Mouse (Mus musculus) ES-Bruce4 (cell line): ENCODE measurements around the gene Cers6.

ENCODE experiments used
- CTCF ChIP-seq: IDR thresholded peaks from one replicate; pipeline ENCODE4 v1.8.1; 2011; ENCODE audit warnings: low read depth, low read length
- EP300 ChIP-seq: IDR thresholded peaks from 2 replicates; pipeline ENCODE4 v1.6.1; 2011; ENCODE audit warnings: low read depth, low read length; ENCODE audit not compliant: insufficient read depth
- POLR2A ChIP-seq: IDR thresholded peaks from one replicate; pipeline ENCODE4 v1.8.1; 2011; ENCODE audit warnings: low read length; ENCODE audit not compliant: insufficient read depth

DNA sequence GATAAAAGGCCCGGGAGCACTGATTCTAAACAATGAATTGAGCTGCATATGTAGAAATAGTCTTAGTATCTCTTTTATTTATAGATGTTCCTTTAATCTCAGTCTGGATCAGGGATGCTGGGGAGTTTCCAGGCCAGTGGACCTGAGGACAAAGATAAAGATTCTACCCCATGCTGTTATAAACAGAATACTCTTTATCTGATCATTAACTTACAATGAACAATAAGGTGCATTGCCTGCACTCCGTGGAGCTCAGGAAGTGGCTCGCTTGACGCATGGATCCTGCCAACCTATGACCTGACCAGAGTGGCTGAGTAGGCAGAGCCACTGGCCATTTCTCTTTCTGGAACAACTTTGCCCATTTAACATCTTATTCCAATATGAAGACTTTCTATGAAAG lies 279.6 kb downstream of the Cers6 start:
- TF ChIP-seq CTCF (no peak), POLR2A (no peak), EP300 (no peak)
